Mouse (Mus musculus) kidney, embryonic 16.5 days (tissue): Measurements from ENCODE around the gene Lamb3. TPM values are rescaled to one million over a fixed set of nuclear protein-coding genes. Genes with fewer than 3 reads are reported as not detected.

Experiments
- ATAC-seq: fragments of 200-750 bp; cut with Nextera tagmentation; 2 replicates; pipeline ENCODE4 v1.8.0; 2017; ENCODE audit warnings: moderate TSS enrichment; ENCODE audit not compliant: low FRiP score, low TSS enrichment
- H3K27ac ChIP-seq: fragments of 300-500 bp; sonication (generic); 2 replicates; pipeline ENCODE4 v1.5.1; 2014; ENCODE audit warnings: low read length
- H3K27me3 ChIP-seq: fragments of 300-500 bp; sonication (generic); 2 replicates; pipeline ENCODE4 v1.6.1; 2014; ENCODE audit warnings: low read length, control low read depth, mixed read lengths; ENCODE audit not compliant: insufficient read depth
- H3K36me3 ChIP-seq: fragments of 300-500 bp; sonication (generic); 2 replicates; pipeline ENCODE4 v1.6.1; 2014; ENCODE audit warnings: low read length, control low read depth, mixed read lengths; ENCODE audit not compliant: insufficient read depth
- H3K4me1 ChIP-seq: fragments of 300-500 bp; sonication (generic); 2 replicates; pipeline ENCODE4 v1.6.1; 2014; ENCODE audit warnings: low read length, control low read depth, mixed read lengths; ENCODE audit not compliant: insufficient read depth
- H3K4me2 ChIP-seq: fragments of 300-500 bp; sonication (generic); replicated peaks from 2 replicates; pipeline ENCODE4 v1.6.1; 2014; ENCODE audit warnings: low read depth, low read length
- H3K4me3 ChIP-seq: fragments of 300-500 bp; sonication (generic); 2 replicates; pipeline ENCODE4 v1.5.1; 2014; ENCODE audit warnings: mild to moderate bottlenecking, low read length
- H3K9ac ChIP-seq: fragments of 300-500 bp; sonication (generic); replicated peaks from 2 replicates; pipeline ENCODE4 v1.6.1; 2014; ENCODE audit warnings: low read length
- H3K9me3 ChIP-seq: fragments of 300-500 bp; sonication (generic); 2 replicates; pipeline ENCODE4 v1.6.1; 2016; ENCODE audit warnings: low read length, control low read depth
- WGBS: fragments of 180-500 bp; shearing (Covaris S2); extraction: QIAGEN DNeasy Blood & Tissue Kit; methylation state at CpG from one replicate; pipeline ENCODE4 v1.1.7; 2014; 5-methylcytosine and 5-hydroxymethylcytosine counted together
- polyA plus RNA-seq: library from polyadenylated mRNA; unstranded; fragments of >200 nt; fragmentation: Nextera tagmentation; extraction: Ambion mirVana; gene quantifications from 2 replicates; pipeline ENCODE4 v1.2.1, GENCODE M21; 2015

Gene Lamb3
- polyA plus RNA-seq, result 1.2 and 2.3 TPM in 2 replicates

DNA sequence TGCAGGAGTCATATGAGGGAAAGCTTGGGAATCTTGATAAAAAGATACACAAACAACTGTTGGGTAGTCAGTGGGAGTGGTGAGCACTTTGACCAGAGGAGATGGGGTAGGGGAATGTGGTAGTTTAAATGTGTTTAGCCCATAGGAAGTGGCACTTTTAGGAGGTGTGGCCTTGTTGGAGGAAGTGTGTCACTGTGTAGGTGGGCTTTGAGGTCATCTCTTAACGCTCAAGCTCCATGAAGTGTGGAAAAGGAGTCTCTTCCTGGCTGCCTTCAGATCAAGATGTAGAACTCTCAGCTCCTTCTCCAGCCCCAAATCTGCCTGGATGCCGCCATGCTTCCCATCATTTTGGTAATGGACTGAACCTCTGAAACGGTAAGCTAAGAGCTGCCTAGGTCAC is at the start of gene Lamb3:
Gene Lamb3 (plus strand): TSS at position 197 of the 400 bp plus-strand sequence.
- no peak for ATAC-seq
- Histone ChIP-seq H3K4me3 (no peak within 1 kb of the TSS), H3K27ac (no peak within 1 kb of the TSS), H3K4me2 (no peak within 1 kb of the TSS), H3K9me3 (no peaks in the 10 kb centered on the region), H3K27me3 (no peaks in the 10 kb centered on the region), H3K4me1 (no peaks in the 10 kb centered on the region), H3K9ac (no peak within 1 kb of the TSS), H3K36me3 (no peaks in the 10 kb centered on the region)
- 82% methylated on average over 3 of the region's 3 CpGs for WGBS

DNA sequence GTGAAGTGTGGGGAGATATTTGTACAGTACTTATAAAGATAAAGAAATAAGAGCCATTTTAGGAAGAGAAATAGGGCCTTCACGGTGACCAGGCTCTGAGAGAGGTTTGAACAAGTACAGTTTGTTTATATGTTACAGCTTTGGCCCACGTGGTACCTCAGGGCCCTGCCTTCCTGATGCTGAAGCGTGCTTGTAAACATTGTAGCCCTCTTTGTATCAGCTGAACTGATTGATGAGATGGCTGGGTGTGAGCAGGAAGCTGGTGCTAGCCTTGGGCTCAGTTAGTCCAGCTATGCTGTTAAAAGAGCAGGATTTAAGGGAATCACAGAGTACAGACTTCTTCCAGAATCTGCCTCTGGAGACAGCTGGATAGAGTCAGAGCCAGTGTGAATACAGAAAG is 48.3 kb upstream of the Lamb3 start:
- no peak for ATAC-seq
- no peak overlapping the region for H3K27ac ChIP-seq
- H3K4me2 ChIP-seq, result no peak overlapping the region
- WGBS, result 57% methylated on average over 3 of the region's 3 CpGs
- H3K36me3 ChIP-seq, result no peaks in the 10 kb centered on the region
- 0 out of 2 replicates have a peak, but pooled peaks cover 4% of the 10 kb centered on the region for H3K27me3 ChIP-seq
- H3K9me3 ChIP-seq, result no peaks in the 10 kb centered on the region
- no peak overlapping the region for H3K9ac ChIP-seq
- H3K4me1 ChIP-seq, result peaks cover 8% of the 10 kb centered on the region; the same call in 1 of the 2 replicates
- H3K4me3 ChIP-seq, result no peak overlapping the region

DNA sequence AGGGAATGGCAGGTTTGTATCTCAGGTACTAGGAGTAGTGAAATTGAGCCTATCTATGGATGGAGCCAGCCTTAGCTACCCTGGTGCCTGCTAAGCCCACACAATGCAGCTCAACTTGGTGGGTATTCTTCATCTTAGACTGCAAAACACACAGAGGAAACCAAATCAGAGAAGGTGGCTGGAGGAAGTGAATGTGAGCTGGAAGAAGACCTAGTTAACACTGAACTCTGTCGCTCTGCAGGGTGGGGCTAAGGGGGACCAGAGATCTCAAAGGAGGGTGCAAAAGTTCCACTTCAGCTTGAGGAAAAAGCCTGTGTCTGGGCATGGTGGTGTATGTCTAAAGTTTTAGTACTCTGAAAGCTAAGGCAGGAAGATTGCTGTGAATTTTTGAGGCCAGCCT is 47.9 kb upstream of the Lamb3 start:
- Histone ChIP-seq H3K9me3 (no peaks in the 10 kb centered on the region), H3K4me2 (no peak overlapping the region)

DNA sequence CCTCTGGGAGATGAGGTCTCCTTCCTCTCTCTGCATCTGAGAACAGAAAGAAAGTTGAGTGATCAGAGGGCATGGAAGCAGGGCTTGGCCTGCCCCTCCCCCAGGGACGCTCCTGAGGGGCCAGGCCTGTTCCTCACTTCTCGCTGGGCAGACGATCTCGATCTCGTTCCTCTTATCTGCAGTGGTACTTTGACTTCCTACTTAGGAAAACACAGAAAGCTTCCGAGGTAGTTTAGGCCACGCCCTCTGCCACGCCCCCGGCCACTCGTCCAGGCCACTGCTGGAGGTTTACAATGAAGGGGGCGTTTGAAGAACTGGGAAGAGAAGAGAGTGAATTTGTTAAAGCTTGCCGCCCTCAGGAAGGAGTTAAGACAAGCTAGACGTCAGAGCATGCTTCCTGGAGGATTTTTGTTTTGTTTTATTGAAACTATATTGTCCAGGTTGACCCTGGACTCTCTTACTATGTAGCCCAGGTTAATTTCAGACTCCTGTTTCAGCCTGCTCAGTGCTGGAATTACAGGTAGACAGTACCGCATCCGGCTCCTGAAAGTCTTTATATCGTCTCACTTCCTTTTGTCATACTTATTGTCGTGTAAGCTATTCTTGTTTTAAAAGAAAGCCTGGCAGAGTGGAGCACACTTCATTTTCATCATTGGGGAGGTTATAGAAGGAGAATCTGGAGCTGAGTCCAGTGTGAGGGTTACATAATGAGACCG is 47.0 kb upstream of the Lamb3 start:
- H3K4me3 ChIP-seq, result peak overlapping the region; percentile 31
- WGBS, result 15% methylated on average over 18 of the region's 18 CpGs
- H3K27ac ChIP-seq, result no peak overlapping the region
- ATAC-seq, result peak; percentile 82; the same call in 1 of the 2 replicates
- H3K36me3 ChIP-seq, result no peaks in the 10 kb centered on the region
- H3K4me1 ChIP-seq, result peaks cover 6% of the 10 kb centered on the region; the same call in 1 of the 2 replicates
- H3K9ac ChIP-seq, result peak overlapping the region; percentile 53
- H3K4me2 ChIP-seq, result peak overlapping the region; percentile 52
- H3K27me3 ChIP-seq, result no peaks in the 10 kb centered on the region
- H3K9me3 ChIP-seq, result no peaks in the 10 kb centered on the region

More for the DNA sequence above, 47.9 kb upstream of the Lamb3 start:
- no peak overlapping the region for H3K4me3 ChIP-seq
- H3K36me3 ChIP-seq, result no peaks in the 10 kb centered on the region
- H3K27ac ChIP-seq, result no peak overlapping the region
- WGBS, result 74% methylated on average over 1 of the region's 1 CpGs
- no peak overlapping the region for H3K9ac ChIP-seq
- no peak for ATAC-seq
- H3K27me3 ChIP-seq, result 0 out of 2 replicates have a peak, but pooled peaks cover 4% of the 10 kb centered on the region
- peaks cover 6% of the 10 kb centered on the region; the same call in 1 of the 2 replicates for H3K4me1 ChIP-seq

DNA sequence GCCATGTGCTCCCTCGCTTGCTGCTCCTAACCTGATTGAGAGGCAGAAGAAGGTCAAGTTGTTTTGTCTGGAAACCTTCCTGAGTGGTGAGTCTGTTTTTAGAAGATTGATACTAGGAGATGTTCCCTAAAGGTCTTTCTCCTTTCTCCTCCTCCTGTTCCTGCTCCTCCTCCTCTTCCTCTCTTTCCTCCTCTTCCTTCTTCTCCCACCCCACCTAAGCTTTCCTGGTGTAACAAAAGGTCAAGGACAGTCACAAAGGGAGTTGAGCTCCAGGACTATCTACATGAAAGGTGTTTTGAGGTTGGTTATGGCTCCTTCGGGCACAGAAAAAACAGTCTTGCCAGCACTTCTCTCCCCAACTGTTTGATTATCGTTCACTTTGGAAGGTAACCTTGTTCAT is 39.8 kb upstream of the Lamb3 start, which contains the start of gene A130010J15Rik:
Gene A130010J15Rik (plus strand): TSS at position 301 of the 400 bp plus-strand sequence.
- Histone ChIP-seq H3K4me2 (no peak within 1 kb of the TSS), H3K9me3 (no peaks in the 10 kb centered on the region), H3K4me1 (peaks cover 6% of the 10 kb centered on the region; the same call in 1 of the 2 replicates), H3K36me3 (no peaks in the 10 kb centered on the region), H3K27me3 (no peaks in the 10 kb centered on the region), H3K4me3 (no peak within 1 kb of the TSS), H3K27ac (no peak within 1 kb of the TSS), H3K9ac (no peak within 1 kb of the TSS)
- 87% methylated on average over 3 of the region's 3 CpGs for WGBS
- ATAC-seq, result no peak

DNA sequence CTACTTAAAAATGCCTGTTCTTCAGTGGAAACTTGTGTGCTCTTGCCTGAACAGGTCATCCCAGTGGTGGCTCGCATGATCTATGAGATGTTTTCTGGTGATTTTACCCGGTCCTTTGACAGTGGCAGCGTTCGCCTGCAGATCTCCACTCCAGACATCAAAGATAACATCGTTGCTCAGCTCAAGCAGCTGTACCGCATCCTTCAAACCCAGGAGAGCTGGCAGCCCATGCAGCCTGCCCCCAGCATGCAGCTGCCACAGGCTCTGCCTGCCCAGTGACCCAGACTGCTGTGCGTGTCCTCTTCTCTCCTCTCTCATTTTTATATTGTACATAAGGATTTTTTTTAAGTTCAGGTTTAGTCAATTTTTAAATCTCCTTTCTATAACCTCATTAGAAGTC is 38.3 kb upstream of the Lamb3 start:
- 78% methylated on average over 7 of the region's 7 CpGs for WGBS

DNA sequence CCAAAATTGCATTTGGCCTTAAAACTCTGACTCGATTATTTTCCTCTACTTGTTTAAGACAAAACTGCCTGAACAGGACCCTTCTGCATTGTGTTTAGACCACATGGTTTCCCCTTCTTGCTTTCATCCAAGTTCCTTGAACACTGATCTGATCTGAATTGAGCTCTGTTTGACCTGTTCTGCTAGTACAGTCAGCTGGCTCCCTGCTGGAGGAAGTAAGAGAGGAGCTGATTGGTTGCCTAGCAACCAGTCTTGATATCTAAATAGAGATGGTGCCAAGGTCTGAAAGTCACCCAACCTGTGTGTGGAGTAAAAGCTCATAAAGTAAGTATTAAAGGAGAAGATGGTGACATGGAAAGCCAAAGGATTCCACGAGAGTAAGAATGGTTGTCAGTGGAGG is 37.6 kb upstream of the Lamb3 start:
- no peaks in the 10 kb centered on the region for H3K36me3 ChIP-seq
- H3K9me3 ChIP-seq, result no peaks in the 10 kb centered on the region
- H3K27ac ChIP-seq, result no peak overlapping the region
- no peak for ATAC-seq
- 66% methylated on average over 2 of the region's 2 CpGs for WGBS
- no peak overlapping the region for H3K4me3 ChIP-seq
- no peak overlapping the region for H3K4me2 ChIP-seq
- no peaks in the 10 kb centered on the region for H3K27me3 ChIP-seq
- H3K9ac ChIP-seq, result no peak overlapping the region
- H3K4me1 ChIP-seq, result peaks cover 13% of the 10 kb centered on the region

More for the DNA sequence above, 38.3 kb upstream of the Lamb3 start:
- Histone ChIP-seq H3K9ac (no peak overlapping the region), H3K9me3 (no peaks in the 10 kb centered on the region), H3K36me3 (no peaks in the 10 kb centered on the region), H3K4me1 (peaks cover 10% of the 10 kb centered on the region), H3K27ac (no peak overlapping the region), H3K4me2 (no peak overlapping the region), H3K27me3 (no peaks in the 10 kb centered on the region), H3K4me3 (no peak overlapping the region)
- no peak for ATAC-seq

DNA sequence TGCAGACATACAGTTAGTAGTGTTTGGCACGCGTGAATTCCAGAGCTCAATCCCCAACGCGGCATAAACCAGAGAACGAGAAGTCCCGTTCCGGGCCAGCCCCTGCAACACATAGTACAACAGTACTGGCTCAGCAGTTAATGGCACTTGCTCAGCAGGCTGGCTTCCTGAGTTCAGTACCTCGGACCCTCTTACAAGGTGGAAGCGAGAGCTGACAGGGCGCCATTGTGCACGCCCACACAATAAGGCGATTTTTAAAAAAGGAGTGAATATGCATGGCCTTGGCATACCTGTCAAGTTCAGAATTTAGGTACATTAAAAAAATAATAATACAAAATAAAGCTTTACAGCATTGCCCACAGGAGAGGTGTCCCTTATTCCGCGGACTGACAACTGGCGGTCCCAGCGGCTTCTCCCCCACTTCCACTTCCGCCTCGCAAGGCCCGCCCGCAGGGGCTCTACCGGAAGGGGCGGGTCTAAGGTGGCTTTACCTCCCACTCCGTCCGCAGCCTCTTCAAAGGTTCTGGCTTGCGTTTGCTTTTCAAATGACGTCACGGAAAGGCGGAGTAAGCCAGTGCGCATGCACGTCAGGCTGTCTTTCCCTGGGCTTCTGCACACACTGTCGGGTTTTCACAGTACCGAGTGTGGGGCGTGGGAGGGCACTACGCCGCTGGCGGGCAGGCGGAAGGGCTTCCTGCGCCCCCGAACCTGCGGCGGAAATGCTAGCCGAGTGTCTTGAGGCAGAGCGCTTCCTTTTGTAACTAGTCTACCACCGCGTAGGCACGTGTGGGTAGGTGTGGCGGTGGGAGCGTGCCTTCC is 34.3 kb upstream of the Lamb3 start:
- peak; percentile 98 for ATAC-seq
- H3K36me3 ChIP-seq, result no peaks in the 10 kb centered on the region
- H3K9ac ChIP-seq, result peak overlapping the region; percentile 86
- no peaks in the 10 kb centered on the region for H3K27me3 ChIP-seq
- peak overlapping the region; percentile 81 for H3K4me3 ChIP-seq
- peaks cover 13% of the 10 kb centered on the region for H3K4me1 ChIP-seq
- no peaks in the 10 kb centered on the region for H3K9me3 ChIP-seq
- under 1% methylated on average over 48 of the region's 48 CpGs for WGBS
- peak overlapping the region; percentile 86 for H3K27ac ChIP-seq
- H3K4me2 ChIP-seq, result peak overlapping the region; percentile 80

DNA sequence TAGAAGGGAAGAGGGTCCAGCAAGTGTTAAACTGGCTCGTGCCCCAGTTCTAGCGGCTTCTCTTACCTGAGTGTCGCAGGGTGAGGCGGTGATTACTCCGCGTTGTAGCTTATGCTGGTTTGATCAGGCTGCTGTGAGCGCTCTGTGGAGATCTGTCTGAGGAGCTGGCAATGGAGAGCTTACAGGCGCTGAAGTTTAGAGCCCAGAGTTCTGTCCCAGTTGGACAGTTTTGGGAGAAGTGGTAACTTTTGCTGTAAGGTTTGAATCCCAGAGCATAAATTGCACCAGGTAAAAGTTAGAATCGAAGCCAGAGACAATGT is 33.7 kb upstream of the Lamb3 start:
- whole genome bisulfite sequencing, result 20% methylated on average over 9 of the region's 9 CpGs
- Histone ChIP-seq H3K27ac (peak overlapping the region; percentile 86), H3K36me3 (no peaks in the 10 kb centered on the region), H3K9me3 (no peaks in the 10 kb centered on the region), H3K27me3 (no peaks in the 10 kb centered on the region), H3K9ac (peak overlapping the region; percentile 83), H3K4me3 (peak overlapping the region; percentile 81), H3K4me1 (peaks cover 13% of the 10 kb centered on the region), H3K4me2 (peak overlapping the region; percentile 80)
- ATAC-seq, result peak; percentile 60; the same call in 1 of the 2 replicates
